Mouse (Mus musculus): ENCODE measurements around the gene Prdm10.

Prdm10 gene

GRCm38 (mm10) chr9:31376661-31377060 is 96.3 kb downstream of the Prdm10 start:
- DNase-seq = no peak

GRCm38 (mm10) chr9:31384786-31385499 is 104.6 kb downstream of the Prdm10 start:
- DNase-seq = no peak

- no peak for DNase-seq
These were observed 105.1 kb downstream of the Prdm10 start for GRCm38 (mm10) chr9:31385500-31385869.

- peak; percentile 98 for DNase-seq
These were observed 105.6 kb downstream of the Prdm10 start, which contains the start of gene Nfrkb for GRCm38 (mm10) chr9:31385947-31386354. TSS of gene Nfrkb (plus strand) at chr9:31386192.

GRCm38 (mm10) chr9:31386368-31387180 is 106.2 kb downstream of the Prdm10 start:
- no peak for DNase-seq

GRCm38 (mm10) chr9:31387206-31387605 is 106.9 kb downstream of the Prdm10 start:
- DNase-seq = no peak

- peak; percentile 88 to 90 for DNase-seq
These were observed 120.1 kb downstream of the Prdm10 start for GRCm38 (mm10) chr9:31400441-31400840.

GRCm38 (mm10) chr9:31404311-31404710 is 124.0 kb downstream of the Prdm10 start:
- no peak for DNase-seq

- DNase-seq = peak; percentile 56
These were observed 124.9 kb downstream of the Prdm10 start for GRCm38 (mm10) chr9:31405217-31405616.

- DNase-seq = no peak
These were observed 131.8 kb downstream of the Prdm10 start for GRCm38 (mm10) chr9:31412165-31412564.

- DNase-seq = no peak
These were observed 138.5 kb downstream of the Prdm10 start for GRCm38 (mm10) chr9:31418821-31419220.

GRCm38 (mm10) chr9:31422143-31422542 is 141.8 kb downstream of the Prdm10 start:
- no peak for DNase-seq

- DNase-seq = no peak
These were observed 148.6 kb downstream of the Prdm10 start for GRCm38 (mm10) chr9:31428971-31429370.

- DNase-seq = no peak
These were observed 149.7 kb downstream of the Prdm10 start for GRCm38 (mm10) chr9:31430011-31430410.

Measured in kidney, postnatal 4 days (tissue).